ENCODE assay signal across 1 mouse cellular context in genomic region chr9:15309425-15309824, GRCm38 (mm10).
TF ChIP-seq lines count a peak whose summit lies in the region.

No protein-coding gene starts in this region.

TF ChIP-seq in MEL, 35 proteins besides CTCF, POLR2A, EP300 and RAD21:
- TF ChIP-seq MAFK (IDR thresholded peaks at IDR 0.05; ENCODE audit: borderline replicate concordance, low read depth, low read length): no peak
- no peak for TF ChIP-seq USF1 (IDR thresholded peaks at IDR 0.05; ENCODE audit: low read depth, low read length)
- no peak for TF ChIP-seq TBP (IDR thresholded peaks at IDR 0.05; ENCODE audit: low read depth, low read length)
- no peak for TF ChIP-seq KAT2A (conservative IDR thresholded peaks at IDR 0.05; ENCODE audit: low read depth, low read length)
- no peak for TF ChIP-seq MAZ (IDR thresholded peaks at IDR 0.05; ENCODE audit: low read depth, low read length)
- TF ChIP-seq POLR2AphosphoS5 (IDR thresholded peaks at IDR 0.05; ENCODE audit: borderline replicate concordance, low read depth, low read length): 0 out of 2 replicates have a peak, but pooled peaks have one; percentile 46
